Comparison of ENCODE assay signal across 12 mouse cellular contexts in the genomic region with DNA sequence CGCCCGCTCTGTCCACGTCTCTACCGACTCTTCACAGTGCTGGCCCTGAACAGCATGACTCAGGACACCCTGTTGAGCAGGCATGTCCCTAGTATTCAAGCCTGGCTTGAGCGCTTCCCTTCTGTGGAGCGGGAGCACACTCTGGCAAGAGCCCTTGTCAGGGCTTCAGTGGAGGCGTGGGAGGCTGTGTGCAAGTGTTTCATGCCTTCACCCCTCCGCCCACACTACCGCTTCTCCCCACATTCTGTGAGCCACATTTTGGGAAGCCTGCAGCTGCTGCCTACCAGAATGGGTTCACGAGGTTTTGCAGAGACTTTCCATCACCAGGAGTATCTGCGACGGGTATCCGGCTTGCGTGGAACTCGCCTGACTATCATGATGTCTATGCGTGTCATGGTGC. TPM values are rescaled to one million over a fixed set of nuclear protein-coding genes. Genes with fewer than 3 reads are reported as not detected.
DNase-seq lines count a peak whose midpoint lies in the region; ATAC-seq lines count a peak whose summit lies in the region.
"Had no signal": no experiment of that assay in that cellular context is flagged by ENCODE, and none has a peak within 500 bp of the region (broad histone marks: within the 10 kb centered on the region; RNA-seq: fewer than 3 reads in every experiment).

No protein-coding gene starts in this region.

- ATAC-seq in cerebellum, adult (ENCODE audit: insufficient number of reproducible peaks, low FRiP score, low TSS enrichment): peak; percentile 40; the same call in 1 of the 2 replicates
- ATAC-seq: inflammation-experienced regulatory T-cells, adult 6 months; midbrain, embryonic 13.5 days had no signal

- DNase-seq in cerebellum, postnatal 4 days (ENCODE audit: low spot score in 2 of 2): no peak
- DNase-seq in layer of hippocampus, adult 18-20 months (ENCODE audit: low spot score in 2 of 2): peak; percentile 39 to 69
- DNase-seq in layer of hippocampus, postnatal 25 days (ENCODE audit: extremely low spot score in 1 of 2, low spot score in 1 of 2): no peak
- DNase-seq in brain, adult 2 months (ENCODE audit: low read depth, low spot score): peak; percentile 76
- peak; percentile 20 to 47 for DNase-seq in left cerebral cortex, adult 8-10 months (ENCODE audit: low spot score in 2 of 2)
- no peak for DNase-seq in liver
- no peak for DNase-seq in spleen, postnatal 10 days (ENCODE audit: low spot score in 2 of 2)
- DNase-seq: lung, embryonic 14.5 days; thymus, adult 18-20 months had no signal

RNA-seq across cellular contexts. Expression of gene Ilk, which starts 33.2 kb away (rescaled TPM):
- total RNA-seq in layer of hippocampus, adult 18-20 months (2021): 10 to 100 TPM; 73.0 to 77.8 TPM
- total RNA-seq in layer of hippocampus, postnatal 25 days (2021): 10 to 100 TPM; 79.7 to 88.1 TPM
- 10 to 100 TPM; 74.3 to 83.2 (median 81.6) TPM for total RNA-seq in left cerebral cortex, adult 8-10 months (2022)

RNA-seq across cellular contexts. Expression of gene Rrp8, which starts 34.0 kb away (rescaled TPM):
- total RNA-seq in layer of hippocampus, adult 18-20 months (2021): 10 to 100 TPM; 10.9 to 14.6 TPM
- total RNA-seq in layer of hippocampus, postnatal 25 days (2021): 10 to 100 TPM in 1 of 2 experiments, 1 to 10 TPM in 1; 9.2 to 10.7 TPM
- 10 to 100 TPM; 12.5 to 15.5 (median 13.8) TPM for total RNA-seq in left cerebral cortex, adult 8-10 months (2022)

RNA-seq across cellular contexts. Expression of gene Taf10, which starts 41.0 kb away (rescaled TPM):
- total RNA-seq in layer of hippocampus, adult 18-20 months (2021): 100 to 1,000 TPM; 108 to 114 TPM
- 100 to 1,000 TPM; 122 to 128 TPM for total RNA-seq in layer of hippocampus, postnatal 25 days (2021)
- 100 to 1,000 TPM in 3 of 4 experiments, 10 to 100 TPM in 1; 97.4 to 118 (median 113) TPM for total RNA-seq in left cerebral cortex, adult 8-10 months (2022)

RNA-seq across cellular contexts. Expression of gene Tpp1, which starts 48.9 kb away (rescaled TPM):
- total RNA-seq in layer of hippocampus, adult 18-20 months (2021): 10 to 100 TPM; 59.2 to 65.2 TPM
- 10 to 100 TPM; 61.4 to 61.8 TPM for total RNA-seq in layer of hippocampus, postnatal 25 days (2021)
- total RNA-seq in left cerebral cortex, adult 8-10 months (2022): 10 to 100 TPM; 62.2 to 81.2 (median 67.1) TPM

RNA-seq across cellular contexts. Expression of gene Dnhd1, which starts 52.6 kb away (rescaled TPM):
- 1 to 10 TPM; 3.9 to 7.0 TPM for total RNA-seq in layer of hippocampus, adult 18-20 months (2021)
- total RNA-seq in layer of hippocampus, postnatal 25 days (2021): 1 to 10 TPM; 4.6 to 5.4 TPM
- total RNA-seq in left cerebral cortex, adult 8-10 months (2022): 1 to 10 TPM; 4.8 to 6.3 (median 5.7) TPM

Comparison
In these comparisons a context has a peak if more than half of its experiments do, and no peak if none do; other contexts are left out.
1. DNase-seq: peak in layer of hippocampus, adult 18-20 months (2 of 2), brain, adult 2 months (single experiment) and left cerebral cortex, adult 8-10 months (2 of 2); none in cerebellum, postnatal 4 days (0 of 2), layer of hippocampus, postnatal 25 days (0 of 2), liver (single experiment) and spleen, postnatal 10 days (0 of 2).